Mouse (Mus musculus) erythroblast, embryonic 14.5 days (primary cell): ENCODE results near the gene Prkch. TPM values are rescaled to one million over a fixed set of nuclear protein-coding genes. Genes with fewer than 3 reads are reported as not detected.

Experiments
- H3K27me3 ChIP-seq: 2 replicates; pipeline ENCODE4 v1.6.1; 2012; ENCODE audit warnings: inconsistent platforms; ENCODE audit not compliant: control insufficient read depth
- H3K36me3 ChIP-seq: 2 replicates; pipeline ENCODE4 v1.6.1; 2012; ENCODE audit warnings: mild to moderate bottlenecking, inconsistent platforms; ENCODE audit not compliant: control insufficient read depth
- H3K4me1 ChIP-seq: 2 replicates; pipeline ENCODE4 v1.6.1; 2012; ENCODE audit warnings: inconsistent platforms; ENCODE audit not compliant: control insufficient read depth
- H3K4me3 ChIP-seq: replicated peaks from 2 replicates; pipeline ENCODE3; 2012; ENCODE audit warnings: moderate library complexity, mild to moderate bottlenecking, inconsistent platforms
- H3K9me3 ChIP-seq: 2 replicates; pipeline ENCODE4 v1.6.1; 2012; ENCODE audit warnings: low read length, inconsistent platforms, mixed read lengths; ENCODE audit not compliant: control insufficient read depth
- GATA1 ChIP-seq: IDR thresholded peaks from 2 replicates; pipeline ENCODE4 v1.6.1; 2012; ENCODE audit warnings: low read length, inconsistent platforms, mixed read lengths
- TAL1 ChIP-seq: IDR thresholded peaks from 3 replicates; pipeline ENCODE4 v1.6.1; 2012; ENCODE audit warnings: low read length, inconsistent platforms, mixed read lengths
- polyA plus RNA-seq: library from polyadenylated mRNA; stranded (reverse); fragments of >175 nt; gene quantifications from 2 replicates; pipeline ENCODE4 v1.2.3, GENCODE M21; 2012

Prkch gene
- polyA plus RNA-seq, 1 experiment = 0.01 TPM

- no peaks in the 10 kb centered on the region for H3K27me3 ChIP-seq
- no peak for TF ChIP-seq TAL1
- no peak for TF ChIP-seq GATA1
- H3K36me3 ChIP-seq = no peaks in the 10 kb centered on the region
- no peaks in the 10 kb centered on the region for H3K4me1 ChIP-seq
- H3K4me3 ChIP-seq = no peak overlapping the region
- H3K9me3 ChIP-seq = no peaks in the 10 kb centered on the region
Observed at GRCm38 (mm10) chr12:73739611-73740219, 155.1 kb downstream of the Prkch start.

GRCm38 (mm10) chr12:73742577-73742976 lies 158.0 kb downstream of the Prkch start:
- TF ChIP-seq GATA1 (no peak), TAL1 (no peak)
- Histone ChIP-seq H3K27me3 (no peaks in the 10 kb centered on the region), H3K9me3 (no peaks in the 10 kb centered on the region), H3K36me3 (no peaks in the 10 kb centered on the region), H3K4me1 (no peaks in the 10 kb centered on the region), H3K4me3 (no peak overlapping the region)

GRCm38 (mm10) chr12:73743087-73743486 lies 158.5 kb downstream of the Prkch start:
- H3K9me3 ChIP-seq = no peaks in the 10 kb centered on the region
- no peaks in the 10 kb centered on the region for H3K27me3 ChIP-seq
- no peak overlapping the region for H3K4me3 ChIP-seq
- no peak for TF ChIP-seq TAL1
- no peak for TF ChIP-seq GATA1
- H3K4me1 ChIP-seq = no peaks in the 10 kb centered on the region
- H3K36me3 ChIP-seq = no peaks in the 10 kb centered on the region

- no peaks in the 10 kb centered on the region for H3K4me1 ChIP-seq
- H3K27me3 ChIP-seq = no peaks in the 10 kb centered on the region
- H3K9me3 ChIP-seq = no peaks in the 10 kb centered on the region
- H3K36me3 ChIP-seq = no peaks in the 10 kb centered on the region
- no peak overlapping the region for H3K4me3 ChIP-seq
- TF ChIP-seq GATA1 = no peak
- no peak for TF ChIP-seq TAL1
Observed at GRCm38 (mm10) chr12:73746072-73746471, 161.5 kb downstream of the Prkch start.

GRCm38 (mm10) chr12:73748373-73748772 lies 163.8 kb downstream of the Prkch start:
- TF ChIP-seq GATA1 (no peak), TAL1 (no peak)
- H3K4me1 ChIP-seq = no peaks in the 10 kb centered on the region
- no peak overlapping the region for H3K4me3 ChIP-seq

GRCm38 (mm10) chr12:73754476-73755150 lies 170.0 kb downstream of the Prkch start:
- no peak overlapping the region for H3K4me3 ChIP-seq
- no peaks in the 10 kb centered on the region for H3K9me3 ChIP-seq
- H3K4me1 ChIP-seq = no peaks in the 10 kb centered on the region
- no peaks in the 10 kb centered on the region for H3K27me3 ChIP-seq
- TF ChIP-seq GATA1 = no peak
- no peak for TF ChIP-seq TAL1
- H3K36me3 ChIP-seq = no peaks in the 10 kb centered on the region

More at GRCm38 (mm10) chr12:73748373-73748772, 163.8 kb downstream of the Prkch start:
- Histone ChIP-seq H3K36me3 (no peaks in the 10 kb centered on the region), H3K27me3 (no peaks in the 10 kb centered on the region), H3K9me3 (no peaks in the 10 kb centered on the region)

GRCm38 (mm10) chr12:73755646-73756045 lies 171.1 kb downstream of the Prkch start:
- Histone ChIP-seq H3K9me3 (no peaks in the 10 kb centered on the region), H3K4me3 (no peak overlapping the region), H3K4me1 (no peaks in the 10 kb centered on the region), H3K27me3 (no peaks in the 10 kb centered on the region), H3K36me3 (no peaks in the 10 kb centered on the region)
- TF ChIP-seq GATA1 (no peak), TAL1 (no peak)

GRCm38 (mm10) chr12:73756527-73756926 lies 171.9 kb downstream of the Prkch start:
- no peaks in the 10 kb centered on the region for H3K9me3 ChIP-seq
- TF ChIP-seq TAL1 = no peak
- no peak for TF ChIP-seq GATA1
- no peaks in the 10 kb centered on the region for H3K4me1 ChIP-seq
- H3K36me3 ChIP-seq = no peaks in the 10 kb centered on the region
- no peak overlapping the region for H3K4me3 ChIP-seq
- no peaks in the 10 kb centered on the region for H3K27me3 ChIP-seq

- Histone ChIP-seq H3K27me3 (no peaks in the 10 kb centered on the region), H3K4me3 (no peak overlapping the region), H3K4me1 (no peaks in the 10 kb centered on the region), H3K9me3 (no peaks in the 10 kb centered on the region), H3K36me3 (no peaks in the 10 kb centered on the region)
- TF ChIP-seq TAL1 = no peak
- no peak for TF ChIP-seq GATA1
Observed at GRCm38 (mm10) chr12:73762001-73762400, 177.4 kb downstream of the Prkch start.
